Mouse (Mus musculus) heart, postnatal 14 days (tissue): ENCODE measurements around the gene Pawr. TPM values are rescaled to one million over a fixed set of nuclear protein-coding genes. Genes with fewer than 3 reads are reported as not detected.
"Not testable (repeated sequence)": the region's sequence is repeated elsewhere in the genome, so short reads cannot be mapped to it uniquely, and the experiment has no call there.

Experiments used
- DNase-seq, 2 experiments: peaks; one replicate each; pipeline ENCODE4 v3.0.0; 2021 to 2022
- intact Hi-C: fragments of 180-260 bp; cut with DNase I; formaldehyde crosslinking; loops from one replicate; pipeline ENCODE4 v1.15.1; 2025
- total RNA-seq, 2 experiments: library from RNA; stranded (reverse); gene quantifications; 2 replicates each; pipeline ENCODE4 v1.2.3; 2021

The Pawr gene
- total RNA-seq, 2 experiments from 2014 or later, result 3.1 to 3.4 TPM

- intact Hi-C loops, result no loop called here
- DNase-seq, result no peak
Measured at GRCm38 (mm10) chr10:108310195-108310594, 21.7 kb upstream of the Pawr start.

DNA sequence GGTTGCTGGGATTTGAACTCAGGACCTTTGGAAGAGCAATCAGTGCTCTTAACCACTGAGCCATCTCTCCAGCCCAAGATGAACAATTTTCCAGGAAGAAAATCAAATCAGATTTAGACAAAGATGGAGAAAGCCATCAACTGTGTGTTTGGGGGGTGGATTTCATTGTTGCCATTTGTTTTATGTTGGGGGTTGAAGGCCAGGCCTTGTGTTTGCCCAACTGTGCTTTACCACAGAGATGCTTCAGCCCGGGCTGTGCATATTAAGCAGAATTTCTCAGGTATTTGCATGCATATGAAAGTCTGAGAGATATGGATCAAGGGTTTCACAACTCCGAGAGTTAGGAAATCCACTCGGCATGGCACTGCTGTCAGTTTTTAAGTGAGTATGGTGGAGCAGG lies 20.5 kb upstream of the Pawr start:
- no peak for DNase-seq
- intact Hi-C loops, result no loop called here

DNA sequence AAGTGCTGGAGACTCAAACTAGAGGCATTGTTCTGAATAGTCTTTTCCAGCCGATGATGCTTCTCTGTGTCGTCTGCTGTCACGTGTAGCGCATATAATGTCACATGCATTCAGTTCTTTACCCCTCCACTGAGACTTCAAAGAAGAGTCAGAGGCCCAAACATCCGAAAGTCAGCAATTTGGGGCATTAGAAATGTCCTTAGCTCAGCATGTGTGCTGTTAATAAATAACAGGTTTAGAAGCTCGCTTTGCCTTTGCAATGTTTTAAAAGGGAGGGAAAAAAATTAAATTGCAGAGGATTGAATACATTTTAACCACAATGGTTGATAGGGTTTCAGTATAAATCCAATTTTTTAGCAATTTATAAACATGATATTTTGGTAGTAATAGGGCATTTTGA lies 18.1 kb upstream of the Pawr start:
- no peak for DNase-seq
- intact Hi-C loops, result no loop called here

GRCm38 (mm10) chr10:108314396-108314795 lies 17.5 kb upstream of the Pawr start:
- no peak for DNase-seq
- intact Hi-C loops, result no loop called here

DNA sequence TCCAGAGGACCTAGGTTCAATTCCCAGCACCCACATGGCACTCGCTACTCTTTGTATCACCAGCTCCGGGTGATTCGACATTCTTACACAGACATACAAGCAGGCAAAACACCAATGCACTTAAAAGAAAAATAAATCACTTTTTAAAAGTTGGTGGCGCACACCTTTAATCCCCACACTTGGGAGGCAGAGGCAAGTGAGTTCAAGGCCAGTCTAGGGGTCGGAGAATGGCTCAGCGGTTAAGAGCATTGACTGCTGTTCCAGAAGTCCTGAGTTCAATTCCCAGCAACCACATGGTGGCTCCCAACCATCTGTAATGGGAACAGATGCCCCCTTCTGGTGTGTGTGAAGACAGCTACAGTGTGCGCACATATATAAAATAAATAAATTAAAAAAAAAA lies 16.7 kb upstream of the Pawr start:
- intact Hi-C loops, result no loop called here
- DNase-seq, result no peak

- no peak for DNase-seq
- intact Hi-C loops, result no loop called here
Measured at GRCm38 (mm10) chr10:108328356-108328755, 3.6 kb upstream of the Pawr start.

- DNase-seq, result no peak
- intact Hi-C loops, result no loop called here
Measured at GRCm38 (mm10) chr10:108328983-108329382, 2.9 kb upstream of the Pawr start.

DNA sequence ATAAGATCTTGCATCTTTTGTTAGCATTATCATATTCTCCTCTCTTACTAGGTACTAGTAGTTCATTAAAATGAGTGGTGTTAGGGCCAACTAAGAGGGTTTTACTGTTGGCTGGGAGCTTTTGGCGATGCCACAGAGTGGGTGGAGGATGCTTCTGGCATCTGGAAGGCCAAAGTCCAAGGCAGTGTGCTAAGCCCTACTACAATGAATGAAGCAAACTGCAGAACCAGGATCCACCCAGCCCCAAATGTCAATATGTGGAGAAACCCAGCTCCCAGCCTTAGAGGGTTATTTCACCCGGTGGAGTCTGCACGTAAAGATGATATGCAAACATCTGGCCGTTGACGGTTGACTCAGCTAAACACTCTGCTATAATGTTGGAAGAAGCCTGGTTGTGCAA lies 2.1 kb upstream of the Pawr start:
- no peak for DNase-seq
- intact Hi-C loops, result loop anchor here (5.0 kb wide), 1 partner anchor 113 kb away; no protein-coding TSS in a partner anchor

GRCm38 (mm10) chr10:108330964-108331363 lies 957 bp upstream of the Pawr start:
- intact Hi-C loops, result loop anchor here (5.0 kb wide), 1 partner anchor 111 kb away; no protein-coding TSS in a partner anchor
- no peak for DNase-seq

DNA sequence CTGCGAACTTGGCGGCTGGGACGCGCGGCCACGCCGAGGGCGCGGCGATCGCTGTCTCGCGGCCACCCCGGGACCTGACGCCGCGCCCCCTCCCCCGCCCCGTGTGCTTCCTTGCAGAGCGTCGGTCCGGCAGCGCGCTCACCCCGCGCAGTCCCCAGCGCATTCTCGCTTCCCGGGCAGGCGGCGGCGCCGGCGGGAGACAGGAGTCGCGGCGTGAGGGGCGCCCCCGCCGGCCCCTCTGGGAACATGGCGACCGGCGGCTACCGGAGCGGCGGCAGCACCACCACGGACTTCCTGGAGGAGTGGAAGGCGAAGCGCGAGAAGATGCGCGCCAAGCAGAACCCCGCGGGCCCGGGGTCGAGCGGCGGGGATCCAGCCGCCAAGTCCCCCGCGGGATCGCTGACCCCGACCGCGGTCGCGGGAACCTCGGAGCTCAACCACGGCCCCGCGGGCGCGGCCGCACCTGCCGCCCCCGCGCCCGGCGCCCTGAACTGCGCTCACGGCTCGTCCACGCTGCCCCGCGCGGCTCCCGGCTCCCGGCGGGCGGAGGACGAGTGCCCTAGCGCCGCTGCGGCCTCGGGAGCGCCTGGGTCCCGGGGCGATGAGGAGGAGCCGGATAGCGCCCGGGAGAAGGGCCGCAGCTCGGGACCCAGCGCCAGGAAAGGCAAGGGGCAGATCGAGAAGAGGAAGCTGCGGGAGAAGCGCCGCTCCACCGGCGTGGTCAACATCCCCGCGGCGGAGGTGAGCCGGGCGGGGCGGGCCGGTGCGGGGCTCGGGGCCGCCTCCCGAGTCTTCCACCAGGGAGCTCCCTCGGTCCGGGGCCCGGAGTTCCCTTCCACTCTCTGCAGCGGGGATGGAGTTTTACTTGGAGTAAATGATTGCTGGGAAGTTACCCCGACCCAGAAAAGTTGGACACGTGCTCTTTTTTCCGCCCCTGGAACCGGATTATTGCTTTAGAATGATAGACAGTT lies 935 bp downstream of the Pawr start:
- DNase-seq, result peak; percentile 58 to 59
- intact Hi-C loops, result loop anchor here (5.0 kb wide), 1 partner anchor 109 kb away; no protein-coding TSS in a partner anchor

GRCm38 (mm10) chr10:108333642-108334041 lies 1.7 kb downstream of the Pawr start:
- intact Hi-C loops, result loop anchor here (5.0 kb wide), 1 partner anchor 109 kb away; no protein-coding TSS in a partner anchor
- no peak for DNase-seq

DNA sequence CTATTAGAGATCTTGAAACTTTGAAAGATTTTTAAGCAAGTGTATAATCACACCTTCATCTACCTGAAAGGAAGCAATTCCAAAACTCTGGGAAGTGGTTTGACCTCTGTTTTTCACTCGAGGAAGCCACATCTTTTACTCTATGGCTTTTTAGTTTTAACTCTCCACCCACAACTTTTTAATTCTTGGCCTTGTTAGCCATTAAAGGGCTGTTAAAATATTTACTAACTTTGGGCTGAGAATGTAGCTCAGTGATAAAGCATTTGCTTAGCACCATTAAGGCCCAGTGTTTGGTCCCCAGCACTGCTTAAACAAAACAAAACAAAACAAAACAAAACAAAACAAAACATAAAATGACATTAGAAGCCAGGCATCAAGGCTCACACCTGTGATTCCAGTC lies 2.2 kb downstream of the Pawr start:
- intact Hi-C loops, result loop anchor here (5.0 kb wide), 1 partner anchor 108 kb away; no protein-coding TSS in a partner anchor

GRCm38 (mm10) chr10:108335736-108336292 lies 3.9 kb downstream of the Pawr start:
- intact Hi-C loops, result no loop called here
- no peak for DNase-seq

More for the DNA sequence above, 2.2 kb downstream of the Pawr start:
- DNase-seq, result no peak

- intact Hi-C loops, result no loop called here
- DNase-seq, result no peak
Measured at GRCm38 (mm10) chr10:108336581-108336980, 4.7 kb downstream of the Pawr start.

DNA sequence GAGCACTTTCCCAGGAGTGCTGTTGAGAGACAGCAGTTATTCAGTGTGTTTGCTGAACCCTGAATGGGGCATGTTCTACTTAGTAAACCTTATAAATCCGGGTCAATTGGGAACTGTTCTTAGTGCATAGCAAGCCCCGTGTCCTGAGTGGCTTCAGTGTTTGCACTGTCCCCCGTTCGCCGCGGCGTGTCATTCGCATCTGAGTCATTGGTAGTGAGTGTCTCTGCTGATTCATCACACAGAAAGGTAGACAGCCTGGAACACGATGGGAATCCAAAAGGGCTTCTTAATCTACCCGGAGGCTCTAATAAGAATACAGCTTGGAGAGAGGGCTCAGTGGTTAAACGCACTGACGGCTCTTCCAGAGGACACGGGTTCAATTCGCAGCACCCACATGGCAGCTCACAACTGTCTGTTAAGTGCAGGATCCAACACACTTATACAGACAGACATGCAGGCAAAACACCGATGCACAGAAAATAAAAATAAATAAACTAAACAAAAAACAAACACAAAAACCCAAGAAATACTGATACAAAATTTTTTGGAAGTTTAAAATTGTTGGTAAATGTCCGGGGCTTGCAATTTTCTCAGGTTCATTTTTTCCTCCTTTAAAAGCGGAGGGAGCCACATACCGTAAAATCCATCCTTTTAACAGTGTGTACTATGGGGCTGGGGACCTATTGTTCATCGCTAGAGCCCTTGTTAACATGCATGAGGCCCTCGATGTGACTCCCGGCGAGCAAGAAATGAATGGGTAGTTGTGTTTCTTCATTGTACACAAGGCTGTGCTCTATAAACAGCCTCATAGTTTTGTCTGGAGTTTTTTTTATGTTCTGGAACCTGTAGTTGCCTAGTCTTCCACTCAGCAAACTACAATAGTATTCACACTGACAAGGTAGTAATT lies 6.4 kb downstream of the Pawr start:
- no peak for DNase-seq
- intact Hi-C loops, result no loop called here

- DNase-seq, result no peak
- intact Hi-C loops, result no loop called here
Measured at GRCm38 (mm10) chr10:108339118-108339517, 7.2 kb downstream of the Pawr start.

DNA sequence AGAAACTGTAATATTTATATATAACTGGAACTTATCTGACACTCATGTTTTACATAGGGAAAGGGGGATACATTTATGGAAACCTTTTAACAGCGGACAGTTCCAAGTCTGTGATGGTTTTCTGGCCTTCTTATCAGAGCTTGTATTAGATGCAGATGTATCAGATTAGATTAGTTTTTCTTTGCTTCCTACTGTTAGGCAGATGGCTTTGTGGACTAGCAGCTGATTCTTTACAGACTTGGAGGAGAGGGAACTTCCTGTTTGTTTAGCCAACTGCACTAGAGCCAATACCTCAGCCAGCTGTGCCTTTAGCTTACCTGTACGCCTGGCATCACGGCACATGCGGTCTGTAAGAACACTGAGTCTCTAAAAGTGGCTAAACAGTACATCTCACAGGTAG lies 8.0 kb downstream of the Pawr start:
- DNase-seq, result no peak
- intact Hi-C loops, result no loop called here

- DNase-seq, result no peak
Measured at GRCm38 (mm10) chr10:108343734-108344133, 11.8 kb downstream of the Pawr start.

DNA sequence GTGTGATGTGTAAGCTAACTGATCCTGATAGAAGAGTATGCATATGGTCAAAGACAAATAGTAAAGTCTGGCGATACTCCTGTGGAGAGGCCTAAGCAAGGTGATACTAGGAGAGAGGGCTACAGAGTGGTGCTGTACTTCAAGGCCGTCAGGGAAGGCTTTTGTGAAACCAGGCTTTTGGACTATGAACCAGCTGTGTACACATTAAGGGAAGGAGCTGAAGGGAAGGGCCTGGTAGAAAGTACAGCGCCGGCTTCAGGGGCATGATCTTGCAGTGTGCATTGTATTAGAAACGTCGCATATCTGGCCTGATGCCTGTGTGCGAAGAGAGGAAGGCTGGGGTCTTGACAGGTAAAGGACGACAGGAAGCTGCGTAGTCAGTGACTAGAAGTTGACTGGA lies 13.2 kb downstream of the Pawr start:
- no peak for DNase-seq
- intact Hi-C loops, result no loop called here

More at GRCm38 (mm10) chr10:108343734-108344133, 11.8 kb downstream of the Pawr start:
- intact Hi-C loops, result no loop called here

DNA sequence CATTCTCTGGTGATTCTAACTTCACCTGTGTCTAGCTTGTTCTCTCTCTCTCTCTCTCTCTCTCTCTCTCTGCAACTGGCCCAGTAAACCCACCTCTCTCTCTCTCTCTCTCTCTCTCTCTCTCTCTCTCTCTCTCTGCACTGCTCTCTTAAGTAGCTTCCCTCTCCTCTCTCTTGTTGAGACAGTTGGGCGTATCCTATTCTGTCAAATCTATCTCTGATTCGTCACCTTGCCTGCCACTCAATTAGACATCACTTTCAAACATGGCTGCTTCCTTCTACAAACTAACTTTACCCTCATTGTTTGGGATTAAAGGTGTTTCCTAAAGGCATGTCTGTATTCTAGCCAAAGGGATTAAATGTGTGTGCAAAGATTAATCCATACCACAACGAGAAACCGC lies 14.4 kb downstream of the Pawr start:
- not testable (repeated sequence) for DNase-seq

More for the DNA sequence above, 14.4 kb downstream of the Pawr start:
- intact Hi-C loops, result not testable (repeated sequence)
